Mouse (Mus musculus): ENCODE results near the gene Adam12.

- TF ChIP-seq CTCF (IDR thresholded peaks at IDR 0.05; ENCODE audit: borderline replicate concordance, insufficient read depth, low read depth, low read length) (no peak), POLR2A (IDR thresholded peaks at IDR 0.05; ENCODE audit: borderline replicate concordance, insufficient read depth, low read length) (no peak)
These were observed 64.4 kb downstream of the Adam12 start for GRCm38 (mm10) chr7:134167586-134167985.

Data from cerebellum, adult 2 months (tissue).